Mouse (Mus musculus): ENCODE results near the gene Eif4e2. TPM values are rescaled to one million over a fixed set of nuclear protein-coding genes. Genes with fewer than 3 reads are reported as not detected.
A peak's percentile ranks its signal among the peaks of the same experiment; 100 is the strongest.

Gene Eif4e2
- polyA plus RNA-seq, 1 experiment from 2014 or later: 150 TPM

DNA sequence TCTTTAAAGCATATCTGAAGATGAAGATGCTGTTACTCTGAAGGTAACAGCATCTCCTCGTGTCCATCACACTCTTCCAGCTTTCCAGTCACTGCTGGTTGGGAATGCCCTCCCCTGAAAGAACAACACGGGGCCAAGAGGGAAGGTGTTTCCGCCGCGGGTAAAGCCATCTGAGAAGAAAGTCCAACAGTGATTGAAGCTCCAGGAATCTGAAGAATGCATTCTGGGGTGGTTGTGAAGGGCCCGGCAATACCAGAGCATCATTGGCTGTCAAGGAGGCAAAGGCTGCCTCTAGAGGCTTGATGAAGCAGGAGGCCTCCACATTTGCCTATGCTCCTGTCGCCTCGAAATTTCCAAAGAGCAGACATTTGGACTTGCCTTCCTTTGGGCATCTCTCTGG is 25.3 kb downstream of the Eif4e2 start:
- H3K36me3 ChIP-seq (ENCODE audit: control insufficient read depth, insufficient read depth, low read length): peaks cover 13% of the 10 kb centered on the region; the same call in 1 of the 2 replicates
- no peak overlapping the region for H3K9ac ChIP-seq (ENCODE audit: low read depth, low read length)
- no peaks in the 10 kb centered on the region for H3K9me3 ChIP-seq (ENCODE audit: control insufficient read depth, low read length)
- no peaks in the 10 kb centered on the region for H3K27me3 ChIP-seq (ENCODE audit: control insufficient read depth, insufficient read depth, low read length)
- no peak overlapping the region for H3K4me2 ChIP-seq (replicated peaks; ENCODE audit: low read depth, low read length)
- WGBS: 71% methylated on average over 8 of the region's 8 CpGs
- no peak overlapping the region for H3K27ac ChIP-seq (ENCODE audit: low read depth, low read length)
- no peak overlapping the region for H3K4me3 ChIP-seq (ENCODE audit: low read length)
- H3K4me1 ChIP-seq (ENCODE audit: control insufficient read depth, insufficient read depth, low read length): no peaks in the 10 kb centered on the region
- ATAC-seq (ENCODE audit: low FRiP score, low TSS enrichment): no peak

DNA sequence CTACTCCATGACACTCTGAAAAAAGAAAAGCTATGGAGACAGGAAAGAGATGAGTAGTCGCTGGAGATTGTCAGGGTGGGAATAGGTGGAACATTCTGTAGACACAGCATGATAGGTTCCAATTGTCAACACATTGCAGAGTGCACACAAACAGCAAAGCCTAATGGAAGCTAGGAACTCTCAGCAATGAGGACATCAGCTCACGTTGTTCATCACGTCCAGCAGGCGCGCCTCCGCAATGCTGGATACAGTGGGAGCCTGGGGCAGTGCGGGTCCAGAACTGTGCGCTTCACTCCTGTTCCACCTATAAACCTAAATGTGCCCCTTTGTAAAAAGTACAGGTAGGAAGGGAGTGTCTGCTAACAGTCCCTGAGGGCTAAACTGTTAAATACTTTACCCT is 29.3 kb downstream of the Eif4e2 start:
- no peak overlapping the region for H3K4me2 ChIP-seq (replicated peaks; ENCODE audit: low read depth, low read length)
- no peaks in the 10 kb centered on the region for H3K9me3 ChIP-seq (ENCODE audit: control insufficient read depth, low read length)
- no peak overlapping the region for H3K27ac ChIP-seq (ENCODE audit: low read depth, low read length)
- ATAC-seq (ENCODE audit: low FRiP score, low TSS enrichment): no peak
- no peaks in the 10 kb centered on the region for H3K27me3 ChIP-seq (ENCODE audit: control insufficient read depth, insufficient read depth, low read length)
- no peak overlapping the region for H3K4me3 ChIP-seq (ENCODE audit: low read length)
- H3K9ac ChIP-seq (ENCODE audit: low read depth, low read length): no peak overlapping the region
- WGBS: 92% methylated on average over 8 of the region's 8 CpGs
- H3K36me3 ChIP-seq (ENCODE audit: control insufficient read depth, insufficient read depth, low read length): no peaks in the 10 kb centered on the region; the same call in 1 of the 2 replicates
- no peaks in the 10 kb centered on the region for H3K4me1 ChIP-seq (ENCODE audit: control insufficient read depth, insufficient read depth, low read length)

DNA sequence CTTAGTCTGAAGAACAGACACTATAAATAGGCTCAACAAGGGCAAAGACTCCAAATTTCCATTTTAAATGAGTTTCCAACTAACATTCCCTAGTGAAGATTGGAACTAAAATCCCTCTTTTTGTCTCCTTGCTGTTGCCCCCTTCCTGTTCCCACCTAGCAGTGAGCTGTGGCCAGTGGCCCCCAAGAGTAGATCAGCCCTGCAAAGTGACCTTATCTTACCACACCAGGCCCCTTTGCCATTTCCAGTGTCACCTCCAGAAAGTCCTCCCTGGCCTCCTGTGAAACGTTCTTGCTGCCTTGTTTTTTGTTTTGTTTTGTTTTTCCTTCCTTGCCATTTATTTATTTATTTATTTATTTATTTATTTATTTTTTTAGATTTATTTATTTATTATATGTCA is 31.7 kb downstream of the Eif4e2 start:
- H3K9ac ChIP-seq (ENCODE audit: low read depth, low read length): no peak overlapping the region
- ATAC-seq (ENCODE audit: low FRiP score, low TSS enrichment): no peak
- H3K27ac ChIP-seq (ENCODE audit: low read depth, low read length): no peak overlapping the region
- no peak overlapping the region for H3K4me2 ChIP-seq (replicated peaks; ENCODE audit: low read depth, low read length)
- WGBS: 50% methylated on average over 1 of the region's 1 CpGs
- H3K4me3 ChIP-seq (ENCODE audit: low read length): no peak overlapping the region
- H3K36me3 ChIP-seq (ENCODE audit: control insufficient read depth, insufficient read depth, low read length): no peaks in the 10 kb centered on the region
- no peaks in the 10 kb centered on the region for H3K9me3 ChIP-seq (ENCODE audit: control insufficient read depth, low read length)
- no peaks in the 10 kb centered on the region for H3K27me3 ChIP-seq (ENCODE audit: control insufficient read depth, insufficient read depth, low read length)
- no peaks in the 10 kb centered on the region for H3K4me1 ChIP-seq (ENCODE audit: control insufficient read depth, insufficient read depth, low read length)

DNA sequence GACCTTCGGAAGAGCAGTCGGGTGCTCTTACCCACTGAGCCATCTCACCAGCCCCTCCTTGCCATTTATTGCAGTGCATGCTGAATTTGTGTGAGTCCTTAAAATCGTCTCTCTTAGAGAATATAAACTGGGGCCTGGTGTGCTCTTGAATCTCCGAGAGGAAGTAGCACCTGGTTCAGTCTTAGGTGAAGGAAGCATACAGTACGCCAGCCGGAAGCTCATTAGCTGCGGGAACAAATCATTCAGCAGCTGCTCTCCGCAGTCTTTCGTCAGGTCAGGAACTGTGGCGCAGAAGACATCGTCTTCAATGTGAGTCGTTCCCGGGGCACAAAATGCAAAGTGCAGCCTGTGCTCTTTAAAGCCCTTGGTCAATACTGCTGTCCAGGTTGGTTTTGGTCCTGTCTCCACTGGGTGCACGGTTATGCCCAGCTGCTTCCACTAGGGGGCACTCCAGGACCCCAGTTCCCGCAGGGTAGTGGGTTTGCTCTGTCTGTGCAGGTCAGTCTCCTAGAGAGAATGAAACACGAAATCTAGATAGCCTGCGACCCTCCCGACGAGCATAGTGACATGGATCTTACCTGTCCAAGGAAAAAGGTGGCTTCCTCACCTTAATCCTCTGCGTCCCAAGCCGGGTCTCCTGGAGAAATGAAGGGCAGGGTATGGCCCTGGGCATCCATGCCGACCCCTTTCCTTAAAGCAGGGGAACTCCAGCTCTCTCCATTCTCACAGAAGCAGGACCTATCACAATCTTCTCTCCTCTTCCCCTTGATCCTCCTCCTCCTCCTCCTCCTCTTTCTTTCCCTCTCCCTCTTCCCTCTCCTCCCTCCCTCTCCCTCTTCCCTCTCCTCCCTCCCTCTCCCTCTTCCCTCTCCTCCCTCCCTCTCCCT is 32.5 kb downstream of the Eif4e2 start:
- no peaks in the 10 kb centered on the region for H3K27me3 ChIP-seq (ENCODE audit: control insufficient read depth, insufficient read depth, low read length)
- no peak overlapping the region for H3K9ac ChIP-seq (ENCODE audit: low read depth, low read length)
- 25% methylated on average over 22 of the region's 22 CpGs for WGBS
- no peaks in the 10 kb centered on the region for H3K9me3 ChIP-seq (ENCODE audit: control insufficient read depth, low read length)
- no peak overlapping the region; the same call in 1 of the 2 replicates for H3K4me2 ChIP-seq (replicated peaks; ENCODE audit: low read depth, low read length)
- no peaks in the 10 kb centered on the region for H3K4me1 ChIP-seq (ENCODE audit: control insufficient read depth, insufficient read depth, low read length)
- no peak overlapping the region for H3K27ac ChIP-seq (ENCODE audit: low read depth, low read length)
- peak; percentile 93 for ATAC-seq (ENCODE audit: low FRiP score, low TSS enrichment)
- H3K4me3 ChIP-seq (ENCODE audit: low read length): no peak overlapping the region
- no peaks in the 10 kb centered on the region for H3K36me3 ChIP-seq (ENCODE audit: control insufficient read depth, insufficient read depth, low read length)

DNA sequence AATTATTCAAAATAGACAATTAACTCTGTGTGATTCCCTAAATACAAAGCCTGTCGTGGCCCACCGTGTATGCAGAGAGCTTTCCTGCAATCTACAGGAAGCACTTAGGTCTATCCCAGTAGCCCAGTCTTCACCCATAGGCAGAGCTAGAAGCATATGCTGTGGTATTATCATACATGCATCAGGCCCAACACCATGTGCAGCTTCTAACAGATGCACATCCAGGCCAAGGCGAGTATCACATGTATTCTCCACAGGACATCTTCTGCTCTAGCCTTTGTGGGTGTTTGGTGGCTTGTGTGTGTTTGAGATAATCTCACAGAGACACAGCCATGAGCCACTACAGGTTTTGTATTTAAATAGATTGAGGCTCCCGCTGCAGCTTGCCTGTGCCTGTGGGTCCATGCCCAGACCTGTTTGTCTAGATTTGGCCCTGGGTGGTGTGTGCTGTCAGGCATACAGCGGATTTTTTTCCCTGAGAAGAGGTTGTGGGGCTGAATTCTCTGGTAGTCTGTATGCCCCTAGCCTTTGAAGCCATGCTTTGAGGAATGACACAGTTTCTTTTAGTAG is 38.4 kb downstream of the Eif4e2 start:
- Histone ChIP-seq H3K9me3 (ENCODE audit: control insufficient read depth, low read length) (no peaks in the 10 kb centered on the region), H3K4me2 (replicated peaks; ENCODE audit: low read depth, low read length) (no peak overlapping the region), H3K4me1 (ENCODE audit: control insufficient read depth, insufficient read depth, low read length) (no peaks in the 10 kb centered on the region), H3K27me3 (ENCODE audit: control insufficient read depth, insufficient read depth, low read length) (no peaks in the 10 kb centered on the region), H3K4me3 (ENCODE audit: low read length) (no peak overlapping the region), H3K9ac (ENCODE audit: low read depth, low read length) (no peak overlapping the region), H3K36me3 (ENCODE audit: control insufficient read depth, insufficient read depth, low read length) (no peaks in the 10 kb centered on the region), H3K27ac (ENCODE audit: low read depth, low read length) (no peak overlapping the region)
- WGBS: 73% methylated on average over 5 of the region's 5 CpGs
- ATAC-seq (ENCODE audit: low FRiP score, low TSS enrichment): no peak

DNA sequence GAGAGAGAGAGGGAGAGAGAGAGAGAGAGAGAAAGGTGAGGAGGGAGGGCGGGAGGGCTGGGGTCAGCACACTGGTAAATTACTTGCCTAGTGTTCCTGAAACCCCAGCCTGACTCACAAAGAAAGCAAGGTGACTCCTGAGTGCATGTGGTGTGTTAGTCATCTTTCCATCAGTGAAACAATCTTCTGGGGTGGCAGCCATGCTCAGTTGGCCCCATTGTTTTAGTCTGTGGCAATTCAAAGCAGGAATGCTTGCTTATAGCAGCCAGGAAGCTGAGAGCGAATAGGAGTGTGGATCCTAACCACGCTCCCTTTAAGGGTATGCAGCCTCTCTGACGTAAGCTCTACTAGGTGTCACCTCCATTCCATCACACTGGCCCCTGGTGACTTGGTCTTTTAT is 41.5 kb downstream of the Eif4e2 start:
- Histone ChIP-seq H3K9ac (ENCODE audit: low read depth, low read length) (no peak overlapping the region), H3K36me3 (ENCODE audit: control insufficient read depth, insufficient read depth, low read length) (no peaks in the 10 kb centered on the region), H3K27me3 (ENCODE audit: control insufficient read depth, insufficient read depth, low read length) (peaks cover 13% of the 10 kb centered on the region), H3K4me2 (replicated peaks; ENCODE audit: low read depth, low read length) (no peak overlapping the region), H3K4me3 (ENCODE audit: low read length) (no peak overlapping the region), H3K27ac (ENCODE audit: low read depth, low read length) (no peak overlapping the region), H3K4me1 (ENCODE audit: control insufficient read depth, insufficient read depth, low read length) (no peaks in the 10 kb centered on the region), H3K9me3 (ENCODE audit: control insufficient read depth, low read length) (no peaks in the 10 kb centered on the region)
- WGBS: 56% methylated on average over 4 of the region's 4 CpGs
- ATAC-seq (ENCODE audit: low FRiP score, low TSS enrichment): no peak

DNA sequence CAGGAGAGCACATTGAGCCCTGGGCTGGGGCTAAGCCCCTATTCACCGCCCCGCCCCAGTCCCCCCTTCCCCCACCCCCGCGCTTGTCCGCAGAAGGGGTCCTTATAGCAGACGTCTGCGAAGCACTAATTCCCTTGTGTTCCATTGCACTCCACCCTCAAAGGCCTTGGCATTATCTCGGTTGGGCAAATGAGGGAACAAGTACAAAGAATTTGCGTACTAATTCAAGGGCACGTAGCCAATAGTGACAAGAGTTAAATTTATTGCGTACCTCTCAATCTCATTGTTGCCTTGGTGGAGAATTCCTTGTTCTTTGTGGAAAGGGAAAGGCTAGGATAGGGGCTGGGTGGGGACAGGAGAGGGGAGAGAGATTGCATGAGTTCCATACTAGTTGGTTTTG is 44.0 kb downstream of the Eif4e2 start:
- peaks cover 28% of the 10 kb centered on the region for H3K27me3 ChIP-seq (ENCODE audit: control insufficient read depth, insufficient read depth, low read length)
- H3K9ac ChIP-seq (ENCODE audit: low read depth, low read length): no peak overlapping the region
- H3K4me2 ChIP-seq (replicated peaks; ENCODE audit: low read depth, low read length): no peak overlapping the region
- no peak overlapping the region for H3K4me3 ChIP-seq (ENCODE audit: low read length)
- no peaks in the 10 kb centered on the region for H3K9me3 ChIP-seq (ENCODE audit: control insufficient read depth, low read length)
- no peaks in the 10 kb centered on the region for H3K36me3 ChIP-seq (ENCODE audit: control insufficient read depth, insufficient read depth, low read length)
- WGBS: 20% methylated on average over 11 of the region's 11 CpGs
- no peaks in the 10 kb centered on the region for H3K4me1 ChIP-seq (ENCODE audit: control insufficient read depth, insufficient read depth, low read length)
- no peak for ATAC-seq (ENCODE audit: low FRiP score, low TSS enrichment)
- no peak overlapping the region for H3K27ac ChIP-seq (ENCODE audit: low read depth, low read length)

DNA sequence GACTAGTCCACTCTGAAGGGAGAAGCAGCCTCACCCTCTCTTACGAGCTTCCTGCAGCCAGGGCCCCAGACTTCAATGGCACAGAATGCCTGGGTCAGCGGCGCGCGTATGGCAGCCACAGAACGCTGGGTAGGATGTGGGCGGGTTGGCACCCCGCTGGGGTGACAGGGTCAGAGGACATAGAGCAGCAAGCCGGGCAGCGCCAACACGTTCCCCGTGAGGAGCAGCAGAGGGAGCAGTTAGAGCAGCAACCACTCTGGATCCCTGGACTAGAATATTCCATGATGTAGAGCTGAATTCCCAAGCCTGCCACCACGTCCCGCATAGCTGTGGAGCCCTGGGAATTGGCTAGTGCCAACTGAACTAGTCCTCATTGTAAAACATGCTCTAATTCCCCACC is 44.8 kb downstream of the Eif4e2 start:
- Histone ChIP-seq H3K4me3 (ENCODE audit: low read length) (no peak overlapping the region), H3K9ac (ENCODE audit: low read depth, low read length) (no peak overlapping the region), H3K27ac (ENCODE audit: low read depth, low read length) (no peak overlapping the region), H3K36me3 (ENCODE audit: control insufficient read depth, insufficient read depth, low read length) (no peaks in the 10 kb centered on the region), H3K9me3 (ENCODE audit: control insufficient read depth, low read length) (no peaks in the 10 kb centered on the region), H3K4me1 (ENCODE audit: control insufficient read depth, insufficient read depth, low read length) (no peaks in the 10 kb centered on the region), H3K4me2 (replicated peaks; ENCODE audit: low read depth, low read length) (no peak overlapping the region), H3K27me3 (ENCODE audit: control insufficient read depth, insufficient read depth, low read length) (peaks cover 34% of the 10 kb centered on the region)
- 11% methylated on average over 14 of the region's 14 CpGs for whole genome bisulfite sequencing
- ATAC-seq (ENCODE audit: low FRiP score, low TSS enrichment): no peak

DNA sequence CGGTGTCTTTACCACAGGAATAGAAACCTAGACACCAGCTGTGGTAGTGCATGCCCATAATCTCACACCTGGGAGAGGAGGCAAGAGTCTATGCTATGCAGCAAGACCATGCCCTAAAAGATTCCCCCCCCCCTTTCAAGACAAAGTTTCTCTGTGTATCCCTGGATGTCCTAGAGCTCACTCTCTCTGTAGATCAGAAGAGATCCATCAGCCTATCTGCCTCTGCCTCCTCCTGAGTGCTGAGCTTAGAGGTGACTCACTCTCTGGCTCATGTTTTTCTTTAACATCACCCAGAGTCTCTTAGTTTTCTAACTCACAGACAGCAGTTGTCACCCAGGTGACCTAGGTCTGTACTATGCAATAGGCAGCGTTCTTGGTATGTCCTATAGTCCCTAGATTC is 45.6 kb downstream of the Eif4e2 start:
- Histone ChIP-seq H3K4me3 (ENCODE audit: low read length) (no peak overlapping the region), H3K9me3 (ENCODE audit: control insufficient read depth, low read length) (no peaks in the 10 kb centered on the region), H3K36me3 (ENCODE audit: control insufficient read depth, insufficient read depth, low read length) (no peaks in the 10 kb centered on the region), H3K27me3 (ENCODE audit: control insufficient read depth, insufficient read depth, low read length) (peaks cover 42% of the 10 kb centered on the region), H3K9ac (ENCODE audit: low read depth, low read length) (no peak overlapping the region), H3K4me2 (replicated peaks; ENCODE audit: low read depth, low read length) (no peak overlapping the region), H3K27ac (ENCODE audit: low read depth, low read length) (no peak overlapping the region), H3K4me1 (ENCODE audit: control insufficient read depth, insufficient read depth, low read length) (peaks cover under 1% of the 10 kb centered on the region; the same call in 1 of the 2 replicates)
- no peak for ATAC-seq (ENCODE audit: low FRiP score, low TSS enrichment)
- 92% methylated on average over 2 of the region's 2 CpGs for WGBS
